Comparison of ENCODE assay signal across 9 mouse cellular contexts in the genomic region with DNA sequence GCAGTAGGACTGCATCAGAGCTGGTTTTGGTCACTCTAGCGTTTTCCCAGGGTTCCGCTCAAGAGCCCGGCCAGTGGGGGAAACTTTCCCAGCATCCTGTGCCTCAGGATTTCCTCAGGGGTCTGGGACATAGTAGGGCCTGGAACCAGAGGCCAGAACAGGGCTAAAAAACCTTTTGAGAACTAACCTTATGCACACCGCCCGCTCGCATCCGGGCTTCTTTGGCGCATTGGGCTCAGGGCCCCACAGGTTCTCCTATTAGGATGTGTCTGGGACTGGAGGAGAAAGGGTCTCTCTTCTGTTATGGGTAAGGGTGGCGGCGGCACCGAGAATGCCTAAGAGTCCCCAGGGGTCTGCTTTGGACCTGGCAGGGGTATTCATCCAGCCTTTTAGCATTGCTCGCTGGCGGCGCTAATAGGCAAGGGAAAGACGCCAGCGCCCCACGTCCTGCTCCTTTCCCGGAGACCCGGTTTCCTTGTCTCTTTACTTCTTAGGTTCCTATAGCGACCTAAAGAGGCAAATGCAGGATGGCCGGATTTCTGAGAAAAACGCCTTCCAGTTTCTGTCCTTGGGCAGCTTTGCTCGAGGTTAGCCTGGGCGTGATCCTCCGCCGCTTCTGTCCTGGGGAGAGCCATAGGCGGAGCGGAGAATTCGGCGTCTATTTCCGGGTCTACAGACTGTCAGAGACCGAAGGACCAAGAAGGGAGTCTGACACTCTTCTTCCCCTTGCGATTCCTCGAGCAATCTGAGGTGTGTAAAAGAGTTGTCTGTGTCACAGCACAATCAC. TPM values are rescaled to one million over a fixed set of nuclear protein-coding genes. Genes with fewer than 3 reads are reported as not detected.
DNase-seq lines count a peak whose midpoint lies in the region; ATAC-seq and TF ChIP-seq lines count a peak whose summit lies in the region.
"Had no signal": no experiment of that assay in that cellular context is flagged by ENCODE, and none has a peak within 500 bp of the region (broad histone marks: within the 10 kb centered on the region; RNA-seq: fewer than 3 reads in every experiment).

No protein-coding gene starts in this region.

- H3K27me3 ChIP-seq in heart, adult 2 months (ENCODE audit: control insufficient read depth, insufficient read depth, low read length): peaks cover 37% of the 10 kb centered on the region
- peaks cover 81% of the 10 kb centered on the region for H3K27me3 ChIP-seq in hindbrain, embryonic 15.5 days
- peaks cover 72% of the 10 kb centered on the region for H3K27me3 ChIP-seq in midbrain, embryonic 11.5 days (ENCODE audit: control insufficient read depth, insufficient read depth, low read length)

- peak overlapping the region; percentile 24; the same call in 1 of the 2 replicates for H3K4me2 ChIP-seq in hindbrain, embryonic 15.5 days
- peak overlapping the region; percentile 38 for H3K4me2 ChIP-seq in midbrain, embryonic 11.5 days

- ATAC-seq in hindbrain, embryonic 15.5 days (ENCODE audit: low FRiP score, low read depth): 0 out of 2 replicates have a peak, but pooled peaks have one; percentile 8
- no peak for ATAC-seq in midbrain, embryonic 11.5 days (ENCODE audit: low FRiP score)

- H3K36me3 ChIP-seq in heart, adult 2 months (ENCODE audit: control insufficient read depth, insufficient read depth, low read length): no peaks in the 10 kb centered on the region
- H3K36me3 ChIP-seq in hindbrain, embryonic 15.5 days: no peaks in the 10 kb centered on the region
- H3K36me3 ChIP-seq in midbrain, embryonic 11.5 days (ENCODE audit: control insufficient read depth, insufficient read depth, low read length): no peaks in the 10 kb centered on the region

- no peak for TF ChIP-seq POLR2A in heart, adult 2 months (IDR thresholded peaks at IDR 0.05; ENCODE audit: insufficient read depth, low read depth, low read length)

- H3K4me1 ChIP-seq in heart, adult 2 months (ENCODE audit: control insufficient read depth, insufficient read depth, low read length): no peaks in the 10 kb centered on the region
- H3K4me1 ChIP-seq in hindbrain, embryonic 15.5 days (replicated peaks): peaks cover 12% of the 10 kb centered on the region; the same call in 1 of the 2 replicates
- peaks cover 5% of the 10 kb centered on the region; the same call in 1 of the 2 replicates for H3K4me1 ChIP-seq in midbrain, embryonic 11.5 days (ENCODE audit: control insufficient read depth, insufficient read depth, low read length)

- peak overlapping the region; percentile 20; the same call in 1 of the 2 replicates for H3K4me3 ChIP-seq in heart, adult 2 months
- peak overlapping the region; percentile 17 for H3K4me3 ChIP-seq in hindbrain, embryonic 15.5 days
- H3K4me3 ChIP-seq in midbrain, embryonic 11.5 days (ENCODE audit: low read depth, low read length): peak overlapping the region; percentile 21; the same call in 1 of the 2 replicates

- TF ChIP-seq EP300 in heart, adult 2 months (IDR thresholded peaks at IDR 0.05; ENCODE audit: insufficient read depth, low read depth, low read length): no peak

- no peak for TF ChIP-seq CTCF in heart, adult 2 months (IDR thresholded peaks at IDR 0.05)

- no peaks in the 10 kb centered on the region for H3K79me2 ChIP-seq in heart, adult 2 months (replicated peaks; ENCODE audit: control insufficient read depth, insufficient read depth, low read length)

- no peak overlapping the region for H3K27ac ChIP-seq in heart, adult 2 months
- H3K27ac ChIP-seq in hindbrain, embryonic 15.5 days (replicated peaks): no peak overlapping the region
- H3K27ac ChIP-seq in midbrain, embryonic 11.5 days (ENCODE audit: low read depth, low read length): no peak overlapping the region

- DNase-seq in heart, adult 2 months: no peak
- no peak for DNase-seq in heart, postnatal 4 days
- peak; percentile 16 for DNase-seq in ZHBTc4 (ENCODE audit: low read depth, low spot score)
- peak; percentile 95 for DNase-seq in midbrain, embryonic 11.5 days (ENCODE audit: low spot score, missing footprints)
- DNase-seq in spleen, postnatal 10 days (ENCODE audit: low spot score in 2 of 2): no peak
- DNase-seq in cerebellum, adult 18-20 months: no peak
- DNase-seq in layer of hippocampus, postnatal 25 days (ENCODE audit: extremely low spot score in 1 of 2, low spot score in 1 of 2): no peak

- WGBS in heart, adult 2 months: 3% methylated on average over 34 of the region's 34 CpGs
- 2% methylated on average over 34 of the region's 34 CpGs for WGBS in hindbrain, embryonic 15.5 days
- WGBS in midbrain, embryonic 11.5 days: under 1% methylated on average over 34 of the region's 34 CpGs

- no peaks in the 10 kb centered on the region for H3K9me3 ChIP-seq in hindbrain, embryonic 15.5 days
- no peaks in the 10 kb centered on the region for H3K9me3 ChIP-seq in midbrain, embryonic 11.5 days (ENCODE audit: control insufficient read depth, low read length)

- intact Hi-C loops in heart, adult 2 months (cut with DNase I): loop anchor here (5.0 kb wide), 1 partner anchor 39 kb away; no protein-coding TSS in a partner anchor

- no peak overlapping the region; the same call in 1 of the 2 replicates for H3K9ac ChIP-seq in heart, adult 2 months (ENCODE audit: low read depth, low read length)
- no peak overlapping the region for H3K9ac ChIP-seq in hindbrain, embryonic 15.5 days
- no peak overlapping the region for H3K9ac ChIP-seq in midbrain, embryonic 11.5 days (ENCODE audit: low read length)

RNA-seq across cellular contexts. Expression of a gene that starts 2.4 kb away (rescaled TPM):
- not detected for total RNA-seq in heart, adult 2 months (2021)
- polyA plus RNA-seq in heart, adult 2 months (2012; rRNA removed): not detected in 2 replicates
- not detected for total RNA-seq in heart, postnatal 4 days (2021)
- polyA plus RNA-seq in hindbrain, embryonic 15.5 days (2015; fragmentation: Nextera tagmentation; extraction: Ambion mirVana): not detected in 2 replicates
- polyA plus RNA-seq in midbrain, embryonic 11.5 days (2014; fragmentation: Nextera tagmentation; extraction: Ambion mirVana): 0.22 and 0.50 TPM in 2 replicates
- under 1 TPM in 1 of 2 experiments, not detected in 1; 0.12 TPM for total RNA-seq in layer of hippocampus, postnatal 25 days (2021)
- polyA plus RNA-seq: C2C12 had no signal

Comparison
In these comparisons a context has a peak if more than half of its experiments do, and no peak if none do; other contexts are left out.
1. DNase-seq: peak in ZHBTc4 (single experiment) and midbrain, embryonic 11.5 days (single experiment); none in heart, adult 2 months (0 of 2), heart, postnatal 4 days (single experiment), spleen, postnatal 10 days (0 of 2), cerebellum, adult 18-20 months (0 of 2) and layer of hippocampus, postnatal 25 days (0 of 2).
2. Peak in every context shown above with its lines, with median percentiles within 50 percentile points of each other: H3K4me3 ChIP-seq.